Mouse (Mus musculus) right cerebral cortex, postnatal 4 days (tissue): Measurements from ENCODE around the gene Pex14.

Experiments
- DNase-seq: peaks from one replicate; pipeline ENCODE4 v3.0.0-alpha.2; 2022

The Pex14 gene

GRCm38 (mm10) chr4:149049351-149050159 is 50.1 kb downstream of the Pex14 start:
- DNase-seq, result no peak

GRCm38 (mm10) chr4:149048625-149049228 is 50.9 kb downstream of the Pex14 start:
- DNase-seq, result no peak

- DNase-seq, result peak; percentile 26
These were observed 52.3 kb downstream of the Pex14 start for GRCm38 (mm10) chr4:149047360-149047759.

- DNase-seq, result no peak
These were observed 53.8 kb downstream of the Pex14 start for GRCm38 (mm10) chr4:149045885-149046284.

GRCm38 (mm10) chr4:149040289-149040688 is 59.4 kb downstream of the Pex14 start:
- no peak for DNase-seq

- no peak for DNase-seq
These were observed 62.0 kb downstream of the Pex14 start for GRCm38 (mm10) chr4:149037706-149038105.

GRCm38 (mm10) chr4:149036592-149036991 is 63.1 kb downstream of the Pex14 start:
- DNase-seq, result no peak

- DNase-seq, result no peak
These were observed 68.2 kb downstream of the Pex14 start for GRCm38 (mm10) chr4:149031507-149031906.

- DNase-seq, result no peak
These were observed 72.1 kb downstream of the Pex14 start for GRCm38 (mm10) chr4:149027571-149027970.

GRCm38 (mm10) chr4:149025242-149025641 is 74.4 kb downstream of the Pex14 start:
- no peak for DNase-seq

GRCm38 (mm10) chr4:149021021-149021420 is 78.7 kb downstream of the Pex14 start:
- no peak for DNase-seq

- no peak for DNase-seq
These were observed 80.2 kb downstream of the Pex14 start for GRCm38 (mm10) chr4:149019456-149019855.

GRCm38 (mm10) chr4:149006756-149007155 is 92.9 kb downstream of the Pex14 start:
- no peak for DNase-seq

- no peak for DNase-seq
These were observed 93.6 kb downstream of the Pex14 start for GRCm38 (mm10) chr4:149006107-149006506.

GRCm38 (mm10) chr4:149002441-149003093 is 97.1 kb downstream of the Pex14 start:
- no peak for DNase-seq

GRCm38 (mm10) chr4:149001515-149001914 is 98.2 kb downstream of the Pex14 start:
- DNase-seq, result no peak

GRCm38 (mm10) chr4:149000746-149001145 is 98.9 kb downstream of the Pex14 start:
- no peak for DNase-seq

GRCm38 (mm10) chr4:148993948-148994347 is 105.7 kb downstream of the Pex14 start:
- DNase-seq, result no peak

GRCm38 (mm10) chr4:148990038-148990437 is 109.6 kb downstream of the Pex14 start:
- DNase-seq, result no peak

- no peak for DNase-seq
These were observed 113.9 kb downstream of the Pex14 start for GRCm38 (mm10) chr4:148985541-148986476.

- no peak for DNase-seq
These were observed 114.8 kb downstream of the Pex14 start for GRCm38 (mm10) chr4:148984701-148985540.

GRCm38 (mm10) chr4:148982274-148982673 is 117.4 kb downstream of the Pex14 start:
- DNase-seq, result no peak
